Mouse (Mus musculus): ENCODE measurements around the gene Cyp2e1. TPM values are rescaled to one million over a fixed set of nuclear protein-coding genes. Genes with fewer than 3 reads are reported as not detected.

The Cyp2e1 gene
- polyA plus RNA-seq, 1 experiment from 2014 or later, result not detected

DNA sequence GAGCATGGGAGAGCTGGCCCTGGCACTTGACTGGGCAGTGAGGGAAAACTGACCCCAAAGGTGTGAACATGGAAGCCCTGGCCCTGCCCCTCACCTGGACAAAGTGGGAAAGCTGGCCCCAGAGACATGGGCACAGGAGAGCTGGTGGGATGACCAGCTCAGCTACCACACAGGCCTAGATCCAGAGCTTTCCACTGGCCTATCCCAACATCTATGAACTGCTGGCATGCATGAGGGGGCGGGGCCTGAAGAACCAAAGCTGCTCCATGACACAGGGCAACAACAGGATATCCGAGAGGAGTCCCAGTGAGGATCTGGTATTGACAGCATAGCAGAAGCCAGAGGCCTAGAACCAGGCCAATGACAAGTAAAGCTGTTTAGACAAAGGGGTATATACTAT, 34.7 kb downstream of the Cyp2e1 start:
- no peaks in the 10 kb centered on the region for H3K4me1 ChIP-seq (ENCODE audit: control insufficient read depth, insufficient read depth, low read length)

DNA sequence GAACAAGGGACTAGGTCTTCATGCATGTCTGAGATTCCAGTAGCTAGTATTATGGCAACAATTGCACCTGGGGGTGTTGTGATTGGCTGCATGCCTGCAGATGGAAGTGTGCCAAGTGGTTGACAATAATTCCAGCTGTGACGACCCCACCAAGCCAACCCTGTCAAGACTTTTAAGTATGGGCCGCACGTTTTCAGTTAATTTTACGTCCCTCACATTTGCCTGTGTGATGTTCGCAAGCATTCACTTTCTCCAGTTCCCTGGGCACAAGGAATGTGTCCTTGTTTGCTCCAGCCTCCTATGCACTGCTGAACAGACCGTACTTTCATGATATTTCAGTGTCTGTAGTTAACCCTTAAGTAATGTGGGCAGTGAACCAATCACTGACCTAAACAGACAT, 39.1 kb downstream of the Cyp2e1 start:
- H3K9ac ChIP-seq (ENCODE audit: low read length), result no peak overlapping the region
- H3K4me1 ChIP-seq (ENCODE audit: control insufficient read depth, insufficient read depth, low read length), result no peaks in the 10 kb centered on the region
- no peak overlapping the region for H3K4me2 ChIP-seq (ENCODE audit: low read depth, low read length)
- no peaks in the 10 kb centered on the region for H3K27me3 ChIP-seq (ENCODE audit: control insufficient read depth, insufficient read depth, low read length)
- no peak overlapping the region for H3K4me3 ChIP-seq (replicated peaks; ENCODE audit: low read length)
- 69% methylated on average over 6 of the region's 6 CpGs for WGBS
- H3K36me3 ChIP-seq (ENCODE audit: control insufficient read depth, insufficient read depth, low read length), result no peaks in the 10 kb centered on the region
- no peak for ATAC-seq (ENCODE audit: insufficient read depth, low FRiP score)
- no peaks in the 10 kb centered on the region for H3K9me3 ChIP-seq (replicated peaks; ENCODE audit: control insufficient read depth, low read length)
- H3K27ac ChIP-seq (ENCODE audit: low read length), result no peak overlapping the region

More for the DNA sequence above, 34.7 kb downstream of the Cyp2e1 start:
- H3K4me2 ChIP-seq (ENCODE audit: low read depth, low read length), result no peak overlapping the region
- no peak overlapping the region for H3K27ac ChIP-seq (ENCODE audit: low read length)
- ATAC-seq (ENCODE audit: insufficient read depth, low FRiP score), result no peak
- WGBS, result 62% methylated on average over 2 of the region's 2 CpGs
- no peak overlapping the region for H3K4me3 ChIP-seq (replicated peaks; ENCODE audit: low read length)
- no peaks in the 10 kb centered on the region for H3K36me3 ChIP-seq (ENCODE audit: control insufficient read depth, insufficient read depth, low read length)
- no peaks in the 10 kb centered on the region for H3K27me3 ChIP-seq (ENCODE audit: control insufficient read depth, insufficient read depth, low read length)
- no peak overlapping the region for H3K9ac ChIP-seq (ENCODE audit: low read length)
- no peaks in the 10 kb centered on the region for H3K9me3 ChIP-seq (replicated peaks; ENCODE audit: control insufficient read depth, low read length)

DNA sequence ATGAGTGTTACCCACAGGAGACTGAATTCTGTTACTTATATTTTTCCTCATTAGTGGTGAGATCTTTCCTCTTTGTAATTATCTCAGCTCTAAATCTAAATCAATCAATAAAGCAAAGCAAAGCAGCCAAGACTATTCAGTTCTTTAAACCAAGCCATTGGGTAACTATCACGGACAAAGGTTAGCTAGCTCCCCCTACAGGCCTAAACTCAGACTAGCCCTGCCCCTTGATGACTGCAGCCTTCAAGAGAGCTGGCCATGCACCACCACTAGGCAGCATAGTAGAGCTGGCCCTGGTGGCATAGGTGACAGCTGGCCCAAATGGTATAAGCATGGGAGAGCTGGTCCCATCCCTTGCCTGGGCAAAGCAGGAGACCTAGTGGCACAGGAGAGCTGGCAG, 42.2 kb downstream of the Cyp2e1 start:
- Histone ChIP-seq H3K27me3 (ENCODE audit: control insufficient read depth, insufficient read depth, low read length) (no peaks in the 10 kb centered on the region), H3K4me1 (ENCODE audit: control insufficient read depth, insufficient read depth, low read length) (no peaks in the 10 kb centered on the region), H3K4me2 (ENCODE audit: low read depth, low read length) (no peak overlapping the region), H3K9me3 (replicated peaks; ENCODE audit: control insufficient read depth, low read length) (no peaks in the 10 kb centered on the region), H3K36me3 (ENCODE audit: control insufficient read depth, insufficient read depth, low read length) (no peaks in the 10 kb centered on the region), H3K9ac (ENCODE audit: low read length) (no peak overlapping the region), H3K4me3 (replicated peaks; ENCODE audit: low read length) (no peak overlapping the region), H3K27ac (ENCODE audit: low read length) (no peak overlapping the region)
- no peak for ATAC-seq (ENCODE audit: insufficient read depth, low FRiP score)
- WGBS, result 18% methylated on average over 1 of the region's 1 CpGs

DNA sequence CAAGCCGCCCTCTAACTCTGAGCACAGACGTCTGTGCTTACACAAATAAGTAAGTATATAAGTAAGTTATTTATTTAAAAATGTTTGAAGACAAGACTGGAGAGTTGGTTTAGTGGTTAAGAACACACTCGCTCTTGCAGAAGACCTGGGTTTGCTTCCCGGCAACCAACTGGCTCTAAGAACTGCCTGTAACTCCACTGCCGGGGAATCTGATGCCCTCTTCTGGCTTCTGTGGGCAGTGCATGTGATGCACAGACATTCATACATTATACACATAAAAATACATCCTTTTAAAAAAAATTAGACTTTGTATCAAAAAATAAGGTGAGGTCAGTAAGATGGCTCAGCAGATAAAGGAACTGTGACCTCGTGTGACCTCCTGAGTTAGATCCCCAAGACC, 47.0 kb downstream of the Cyp2e1 start:
- H3K4me2 ChIP-seq (ENCODE audit: low read depth, low read length), result no peak overlapping the region
- H3K27me3 ChIP-seq (ENCODE audit: control insufficient read depth, insufficient read depth, low read length), result no peaks in the 10 kb centered on the region
- no peak overlapping the region for H3K27ac ChIP-seq (ENCODE audit: low read length)
- H3K4me1 ChIP-seq (ENCODE audit: control insufficient read depth, insufficient read depth, low read length), result no peaks in the 10 kb centered on the region
- H3K9me3 ChIP-seq (replicated peaks; ENCODE audit: control insufficient read depth, low read length), result no peaks in the 10 kb centered on the region
- H3K36me3 ChIP-seq (ENCODE audit: control insufficient read depth, insufficient read depth, low read length), result no peaks in the 10 kb centered on the region
- ATAC-seq (ENCODE audit: insufficient read depth, low FRiP score), result no peak
- no peak overlapping the region for H3K4me3 ChIP-seq (replicated peaks; ENCODE audit: low read length)
- 88% methylated on average over 6 of the region's 6 CpGs for WGBS
- H3K9ac ChIP-seq (ENCODE audit: low read length), result no peak overlapping the region

DNA sequence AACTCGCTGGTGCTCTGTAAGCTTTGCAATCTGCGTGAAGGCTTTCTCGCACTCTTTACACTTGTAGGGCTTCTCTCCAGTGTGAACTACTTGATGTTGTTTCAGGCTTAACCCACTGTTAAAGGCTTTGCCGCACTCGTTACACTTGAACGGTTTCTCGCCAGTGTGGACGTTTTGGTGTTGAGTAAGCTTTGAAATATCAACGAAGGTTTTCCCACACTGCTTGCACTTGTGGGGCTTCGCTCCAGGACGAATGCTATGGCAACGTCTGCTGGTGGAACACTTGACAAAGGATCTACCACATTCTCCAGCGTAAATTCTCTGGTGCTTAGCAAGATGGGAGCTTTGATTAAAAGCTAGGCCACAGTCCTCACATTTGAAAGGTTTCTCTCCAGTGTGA, 48.2 kb downstream of the Cyp2e1 start:
- Histone ChIP-seq H3K4me3 (replicated peaks; ENCODE audit: low read length) (no peak overlapping the region), H3K9me3 (replicated peaks; ENCODE audit: control insufficient read depth, low read length) (no peaks in the 10 kb centered on the region), H3K4me2 (ENCODE audit: low read depth, low read length) (no peak overlapping the region), H3K36me3 (ENCODE audit: control insufficient read depth, insufficient read depth, low read length) (no peaks in the 10 kb centered on the region), H3K9ac (ENCODE audit: low read length) (no peak overlapping the region), H3K4me1 (ENCODE audit: control insufficient read depth, insufficient read depth, low read length) (no peaks in the 10 kb centered on the region), H3K27ac (ENCODE audit: low read length) (no peak overlapping the region), H3K27me3 (ENCODE audit: control insufficient read depth, insufficient read depth, low read length) (no peaks in the 10 kb centered on the region)
- 87% methylated on average over 13 of the region's 13 CpGs for WGBS
- no peak for ATAC-seq (ENCODE audit: insufficient read depth, low FRiP score)

DNA sequence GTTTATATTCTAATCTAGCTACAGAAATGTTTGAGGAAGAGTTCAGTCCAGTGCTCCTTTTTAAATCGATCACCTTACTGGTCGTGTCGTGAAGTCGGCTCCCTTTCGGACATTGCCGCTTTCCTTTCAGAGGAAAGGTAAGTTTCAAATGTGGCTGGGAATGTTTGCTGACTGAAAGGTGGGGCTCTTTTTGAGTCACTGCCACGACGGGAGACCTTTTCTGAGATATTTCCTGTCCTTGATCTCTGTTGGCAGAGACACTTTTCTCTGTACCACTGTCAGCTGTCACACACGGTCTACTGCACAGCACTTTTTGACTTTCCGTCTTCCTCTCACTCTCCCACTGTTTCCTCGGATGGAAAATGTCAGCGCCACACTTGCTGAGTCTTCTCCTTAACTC, 49.3 kb downstream of the Cyp2e1 start:
- no peak for ATAC-seq (ENCODE audit: insufficient read depth, low FRiP score)

DNA sequence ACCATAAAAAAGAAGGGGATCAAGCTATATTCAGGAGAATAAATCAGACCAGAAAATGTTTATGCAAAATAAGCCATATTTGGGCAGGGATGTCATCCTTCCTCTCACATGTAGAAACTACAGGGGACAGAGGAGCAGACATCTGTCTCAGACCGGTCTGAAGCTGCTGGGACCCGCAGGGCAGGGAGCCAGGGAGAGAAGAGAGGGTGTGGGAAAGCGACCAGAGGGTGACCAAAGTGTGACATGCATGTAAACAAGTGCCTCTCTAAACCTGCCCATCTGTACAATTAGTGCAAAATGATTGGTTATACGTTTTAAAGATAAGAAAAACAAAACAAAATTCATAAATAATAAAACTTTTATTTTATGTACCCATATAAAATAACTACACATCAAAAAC, 56.6 kb downstream of the Cyp2e1 start:
- ATAC-seq (ENCODE audit: insufficient read depth, low FRiP score), result no peak
- Histone ChIP-seq H3K9ac (ENCODE audit: low read length) (no peak overlapping the region), H3K4me3 (replicated peaks; ENCODE audit: low read length) (no peak overlapping the region), H3K27ac (ENCODE audit: low read length) (no peak overlapping the region), H3K36me3 (ENCODE audit: control insufficient read depth, insufficient read depth, low read length) (no peaks in the 10 kb centered on the region), H3K4me1 (ENCODE audit: control insufficient read depth, insufficient read depth, low read length) (no peaks in the 10 kb centered on the region), H3K4me2 (ENCODE audit: low read depth, low read length) (no peak overlapping the region), H3K9me3 (replicated peaks; ENCODE audit: control insufficient read depth, low read length) (no peaks in the 10 kb centered on the region), H3K27me3 (ENCODE audit: control insufficient read depth, insufficient read depth, low read length) (no peaks in the 10 kb centered on the region)
- WGBS, result 51% methylated on average over 4 of the region's 4 CpGs

More for the DNA sequence above, 49.3 kb downstream of the Cyp2e1 start:
- no peak overlapping the region for H3K9ac ChIP-seq (ENCODE audit: low read length)
- H3K9me3 ChIP-seq (replicated peaks; ENCODE audit: control insufficient read depth, low read length), result no peaks in the 10 kb centered on the region
- H3K4me1 ChIP-seq (ENCODE audit: control insufficient read depth, insufficient read depth, low read length), result no peaks in the 10 kb centered on the region
- H3K4me2 ChIP-seq (ENCODE audit: low read depth, low read length), result no peak overlapping the region
- H3K27me3 ChIP-seq (ENCODE audit: control insufficient read depth, insufficient read depth, low read length), result no peaks in the 10 kb centered on the region
- H3K27ac ChIP-seq (ENCODE audit: low read length), result no peak overlapping the region
- H3K4me3 ChIP-seq (replicated peaks; ENCODE audit: low read length), result no peak overlapping the region
- no peaks in the 10 kb centered on the region for H3K36me3 ChIP-seq (ENCODE audit: control insufficient read depth, insufficient read depth, low read length)
- 82% methylated on average over 12 of the region's 12 CpGs for WGBS

DNA sequence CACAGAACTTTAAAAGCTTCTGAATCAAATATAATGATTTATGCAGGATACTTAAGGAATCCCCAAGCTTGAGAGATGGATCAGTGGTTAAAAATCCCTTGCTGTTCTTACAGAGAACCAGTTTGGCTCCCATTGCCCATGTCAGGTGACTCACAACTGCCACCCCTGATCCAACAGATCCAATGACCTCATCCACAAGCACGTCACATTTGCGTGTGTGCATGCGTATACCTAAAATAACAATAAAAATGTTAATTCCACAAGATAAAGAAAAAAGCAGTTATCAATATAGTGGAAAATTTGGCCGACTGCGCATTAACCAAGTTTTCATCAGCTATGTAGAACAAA, 57.7 kb downstream of the Cyp2e1 start:
- Histone ChIP-seq H3K36me3 (ENCODE audit: control insufficient read depth, insufficient read depth, low read length) (no peaks in the 10 kb centered on the region), H3K27ac (ENCODE audit: low read length) (no peak overlapping the region), H3K4me2 (ENCODE audit: low read depth, low read length) (peak overlapping the region; percentile 62), H3K9ac (ENCODE audit: low read length) (no peak overlapping the region), H3K27me3 (ENCODE audit: control insufficient read depth, insufficient read depth, low read length) (no peaks in the 10 kb centered on the region), H3K9me3 (replicated peaks; ENCODE audit: control insufficient read depth, low read length) (no peaks in the 10 kb centered on the region), H3K4me1 (ENCODE audit: control insufficient read depth, insufficient read depth, low read length) (no peaks in the 10 kb centered on the region), H3K4me3 (replicated peaks; ENCODE audit: low read length) (peak overlapping the region; percentile 47; the same call in 1 of the 2 replicates)
- ATAC-seq (ENCODE audit: insufficient read depth, low FRiP score), result no peak
- WGBS, result 40% methylated on average over 5 of the region's 5 CpGs

DNA sequence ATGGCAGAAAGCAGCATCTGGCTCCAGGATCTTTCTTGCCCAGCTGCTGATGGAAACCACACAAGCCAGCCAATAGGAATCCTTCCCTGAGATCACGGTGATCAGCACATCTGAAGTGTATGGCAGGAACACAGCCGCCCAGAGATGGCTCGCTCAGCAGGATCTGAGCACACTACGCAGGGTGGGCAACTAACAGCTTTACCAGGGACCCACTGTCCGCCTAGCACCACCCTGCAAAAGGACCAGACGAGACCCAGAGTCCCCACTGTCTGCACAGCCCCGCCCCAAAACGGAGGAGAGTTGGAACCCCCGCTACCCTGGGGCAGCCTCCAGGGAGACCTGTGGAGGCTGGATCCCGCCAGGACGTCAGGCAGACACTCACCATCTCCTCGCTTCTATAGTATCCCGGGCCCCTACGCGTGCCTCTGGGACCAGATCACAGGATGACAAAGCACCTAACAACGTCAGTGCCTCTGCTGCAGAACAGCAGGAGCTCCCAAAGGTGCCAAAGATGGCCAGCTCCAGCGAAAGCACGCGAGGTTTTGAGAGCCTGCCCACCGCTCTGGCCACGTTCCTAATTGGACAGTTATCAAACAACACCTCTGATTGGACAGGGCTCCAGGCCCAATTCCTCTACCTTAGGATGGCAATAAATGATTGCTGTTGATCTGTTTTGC, 58.3 kb downstream of the Cyp2e1 start, which contains the start of gene Zfp941:
Gene Zfp941, minus strand, starts transcription at position 526 of the 677 bp plus-strand sequence.
- no peak within 1 kb of the TSS for H3K27ac ChIP-seq (ENCODE audit: low read length)
- no peaks in the 10 kb centered on the region for H3K36me3 ChIP-seq (ENCODE audit: control insufficient read depth, insufficient read depth, low read length)
- no peaks in the 10 kb centered on the region for H3K4me1 ChIP-seq (ENCODE audit: control insufficient read depth, insufficient read depth, low read length)
- H3K4me3 ChIP-seq (replicated peaks; ENCODE audit: low read length), result peak within 1 kb of the TSS; percentile 47
- 3% methylated on average over 21 of the region's 21 CpGs for WGBS
- H3K9ac ChIP-seq (ENCODE audit: low read length), result peak within 1 kb of the TSS; percentile 62
- no peaks in the 10 kb centered on the region for H3K27me3 ChIP-seq (ENCODE audit: control insufficient read depth, insufficient read depth, low read length)
- ATAC-seq (ENCODE audit: insufficient read depth, low FRiP score), result no peak; the same call in 1 of the 2 replicates
- peak within 1 kb of the TSS; percentile 62 for H3K4me2 ChIP-seq (ENCODE audit: low read depth, low read length)
- no peaks in the 10 kb centered on the region for H3K9me3 ChIP-seq (replicated peaks; ENCODE audit: control insufficient read depth, low read length)
